Mouse (Mus musculus): ENCODE results near the gene Ddx19a. TPM values are rescaled to one million over a fixed set of nuclear protein-coding genes. Genes with fewer than 3 reads are reported as not detected.

Ddx19a gene
- polyA plus RNA-seq, 1 experiment: 32.5 TPM

- Histone ChIP-seq H3K27me3 (ENCODE audit: control insufficient read depth, insufficient read depth, insufficient read length) (no peaks in the 10 kb centered on the region), H3K4me2 (ENCODE audit: low read depth) (peak overlapping the region; percentile 18), H3ac (ENCODE audit: control insufficient read depth, insufficient read length) (no peak overlapping the region), H3K4me3 (no peak overlapping the region), H3K36me3 (ENCODE audit: control insufficient read depth, insufficient read depth) (no peaks in the 10 kb centered on the region), H3K79me2 (ENCODE audit: control insufficient read depth, insufficient read depth) (peaks cover 19% of the 10 kb centered on the region)
- no peak for TF ChIP-seq USF1 (IDR thresholded peaks at IDR 0.05; ENCODE audit: low read depth)
- no peak for TF ChIP-seq SRF (IDR thresholded peaks at IDR 0.05; ENCODE audit: control insufficient read depth, insufficient read length, low read depth)
- TF ChIP-seq CEBPB (IDR thresholded peaks at IDR 0.05; ENCODE audit: insufficient read depth, poor library complexity, severe bottlenecking): no peak
- TF ChIP-seq MYOG (IDR thresholded peaks at IDR 0.05; ENCODE audit: control insufficient read depth in 1 of 3, insufficient read depth in 1 of 3, insufficient read length in 2 of 3, low read depth in 2 of 3): no peak
- no peak for TF ChIP-seq E2F4 (IDR thresholded peaks at IDR 0.05; ENCODE audit: insufficient read depth)
- TF ChIP-seq POLR2AphosphoS2 (IDR thresholded peaks at IDR 0.05; ENCODE audit: insufficient read length, low read depth): no peak
- no peak for TF ChIP-seq REST (IDR thresholded peaks at IDR 0.05; ENCODE audit: insufficient read depth, insufficient read length)
- TF ChIP-seq MAX (IDR thresholded peaks at IDR 0.05; ENCODE audit: low read depth): no peak
- no peak for TF ChIP-seq TCF12 (IDR thresholded peaks at IDR 0.05; ENCODE audit: insufficient read depth, poor library complexity, severe bottlenecking)
- no peak for TF ChIP-seq POLR2A (IDR thresholded peaks at IDR 0.05; ENCODE audit: insufficient read length, low read depth)
- TF ChIP-seq TCF3 (IDR thresholded peaks at IDR 0.05; ENCODE audit: insufficient read length, low read depth): no peak
- TF ChIP-seq MYOD1 (IDR thresholded peaks at IDR 0.05; ENCODE audit: control insufficient read depth in 1 of 3, insufficient read length in 2 of 3, low read depth in 2 of 3): no peak
Measured at GRCm38 (mm10) chr8:110944276-110944876, 53.2 kb downstream of the Ddx19a start.

- H3K36me3 ChIP-seq (ENCODE audit: control insufficient read depth, insufficient read depth): no peaks in the 10 kb centered on the region
- no peak overlapping the region for H3ac ChIP-seq (ENCODE audit: control insufficient read depth, insufficient read length)
- peak overlapping the region; percentile 70 for H3K4me2 ChIP-seq (ENCODE audit: low read depth)
- peaks cover 32% of the 10 kb centered on the region for H3K79me2 ChIP-seq (ENCODE audit: control insufficient read depth, insufficient read depth)
- peak; percentile 62 for TF ChIP-seq TCF12 (IDR thresholded peaks at IDR 0.05; ENCODE audit: insufficient read depth, poor library complexity, severe bottlenecking)
- TF ChIP-seq E2F4 (IDR thresholded peaks at IDR 0.05; ENCODE audit: insufficient read depth): no peak
- peak in 2 of 3 experiments; percentile 23 to 72 for TF ChIP-seq MYOG (IDR thresholded peaks at IDR 0.05; ENCODE audit: control insufficient read depth in 1 of 3, insufficient read depth in 1 of 3, insufficient read length in 2 of 3, low read depth in 2 of 3)
- TF ChIP-seq MYOD1 (IDR thresholded peaks at IDR 0.05; ENCODE audit: control insufficient read depth in 1 of 3, insufficient read length in 2 of 3, low read depth in 2 of 3): peak in 2 of 3 experiments; percentile 61 to 79
- no peak overlapping the region for H3K4me3 ChIP-seq
- no peaks in the 10 kb centered on the region for H3K27me3 ChIP-seq (ENCODE audit: control insufficient read depth, insufficient read depth, insufficient read length)
Measured at GRCm38 (mm10) chr8:110941453-110941948, 56.1 kb downstream of the Ddx19a start.

GRCm38 (mm10) chr8:110940682-110941452 is 56.7 kb downstream of the Ddx19a start:
- Histone ChIP-seq H3K4me2 (ENCODE audit: low read depth) (peak overlapping the region; percentile 70), H3ac (ENCODE audit: control insufficient read depth, insufficient read length) (no peak overlapping the region)

GRCm38 (mm10) chr8:110938882-110939589 is 58.6 kb downstream of the Ddx19a start:
- Histone ChIP-seq H3ac (ENCODE audit: control insufficient read depth, insufficient read length) (no peak overlapping the region), H3K4me2 (ENCODE audit: low read depth) (peak overlapping the region; percentile 4), H3K27me3 (ENCODE audit: control insufficient read depth, insufficient read depth, insufficient read length) (no peaks in the 10 kb centered on the region), H3K4me3 (no peak overlapping the region), H3K36me3 (ENCODE audit: control insufficient read depth, insufficient read depth) (no peaks in the 10 kb centered on the region), H3K79me2 (ENCODE audit: control insufficient read depth, insufficient read depth) (peaks cover 50% of the 10 kb centered on the region)
- TF ChIP-seq POLR2AphosphoS2 (IDR thresholded peaks at IDR 0.05; ENCODE audit: insufficient read length, low read depth) (no peak), SRF (IDR thresholded peaks at IDR 0.05; ENCODE audit: control insufficient read depth, insufficient read length, low read depth) (no peak), TCF3 (IDR thresholded peaks at IDR 0.05; ENCODE audit: insufficient read length, low read depth) (no peak), TCF12 (IDR thresholded peaks at IDR 0.05; ENCODE audit: insufficient read depth, poor library complexity, severe bottlenecking) (no peak), USF1 (IDR thresholded peaks at IDR 0.05; ENCODE audit: low read depth) (no peak)

More at GRCm38 (mm10) chr8:110940682-110941452, 56.7 kb downstream of the Ddx19a start:
- no peaks in the 10 kb centered on the region for H3K27me3 ChIP-seq (ENCODE audit: control insufficient read depth, insufficient read depth, insufficient read length)
- 0 out of 2 replicates have a peak, but pooled peaks have one; percentile 38 for TF ChIP-seq CEBPB (IDR thresholded peaks at IDR 0.05; ENCODE audit: insufficient read depth, poor library complexity, severe bottlenecking)
- no peak for TF ChIP-seq TCF12 (IDR thresholded peaks at IDR 0.05; ENCODE audit: insufficient read depth, poor library complexity, severe bottlenecking)
- no peak for TF ChIP-seq E2F4 (IDR thresholded peaks at IDR 0.05; ENCODE audit: insufficient read depth)
- TF ChIP-seq REST (IDR thresholded peaks at IDR 0.05; ENCODE audit: insufficient read depth, insufficient read length): no peak
- TF ChIP-seq MYOD1 (IDR thresholded peaks at IDR 0.05; ENCODE audit: control insufficient read depth in 1 of 3, insufficient read length in 2 of 3, low read depth in 2 of 3): peak in 1 of 3 experiments; percentile 6
- no peak for TF ChIP-seq SRF (IDR thresholded peaks at IDR 0.05; ENCODE audit: control insufficient read depth, insufficient read length, low read depth)
- no peak for TF ChIP-seq USF1 (IDR thresholded peaks at IDR 0.05; ENCODE audit: low read depth)
- TF ChIP-seq MYOG (IDR thresholded peaks at IDR 0.05; ENCODE audit: control insufficient read depth in 1 of 3, insufficient read depth in 1 of 3, insufficient read length in 2 of 3, low read depth in 2 of 3): no peak
- no peak for TF ChIP-seq POLR2A (IDR thresholded peaks at IDR 0.05; ENCODE audit: insufficient read length, low read depth)
- no peak for TF ChIP-seq POLR2AphosphoS2 (IDR thresholded peaks at IDR 0.05; ENCODE audit: insufficient read length, low read depth)
- TF ChIP-seq MAX (IDR thresholded peaks at IDR 0.05; ENCODE audit: low read depth): no peak
- no peak for TF ChIP-seq TCF3 (IDR thresholded peaks at IDR 0.05; ENCODE audit: insufficient read length, low read depth)
- no peak overlapping the region for H3K4me3 ChIP-seq
- H3K79me2 ChIP-seq (ENCODE audit: control insufficient read depth, insufficient read depth): peaks cover 36% of the 10 kb centered on the region
- no peaks in the 10 kb centered on the region for H3K36me3 ChIP-seq (ENCODE audit: control insufficient read depth, insufficient read depth)

All from myocyte (in vitro differentiated cells).